Mouse (Mus musculus) cerebellum, adult 2 months (tissue): ENCODE results near the gene Pla2g3. TPM values are rescaled to one million over a fixed set of nuclear protein-coding genes. Genes with fewer than 3 reads are reported as not detected.

ENCODE experiments used
- DNase-seq, 2 experiments: peaks; one replicate each; pipeline ENCODE4 v3.0.0; 2021
- H3K27ac ChIP-seq: fragments of 200-500 bp; 2 replicates; pipeline ENCODE4 v1.5.1; 2012; ENCODE audit warnings: low read length, control low read depth, inconsistent platforms; ENCODE audit not compliant: insufficient read depth
- H3K27me3 ChIP-seq: fragments of 200-500 bp; 2 replicates; pipeline ENCODE4 v1.6.1; 2012; ENCODE audit warnings: inconsistent platforms, mild to moderate bottlenecking, low read length, moderate library complexity; ENCODE audit not compliant: control insufficient read depth, insufficient read depth
- H3K4me1 ChIP-seq: fragments of 200-500 bp; 2 replicates; pipeline ENCODE4 v1.6.1; 2011; ENCODE audit warnings: low read length; ENCODE audit not compliant: control insufficient read depth, insufficient read depth
- H3K4me3 ChIP-seq: fragments of 200-500 bp; replicated peaks from 2 replicates; pipeline ENCODE3; 2011; ENCODE audit warnings: mild to moderate bottlenecking, low read depth, low read length, control low read depth; ENCODE audit not compliant: insufficient read depth
- CTCF ChIP-seq: fragments of 200-500 bp; IDR thresholded peaks from 2 replicates; pipeline ENCODE4 v1.5.1; 2011; ENCODE audit warnings: low read depth, mild to moderate bottlenecking, control low read depth, low read length, moderate library complexity, borderline replicate concordance; ENCODE audit not compliant: insufficient read depth
- POLR2A ChIP-seq: fragments of 200-500 bp; IDR thresholded peaks from 2 replicates; pipeline ENCODE4 v1.6.1; 2011; ENCODE audit warnings: low read length, control low read depth, borderline replicate concordance; ENCODE audit not compliant: insufficient read depth
- WGBS: fragments of 180-500 bp; shearing (Covaris S2); methylation state at CpG from one replicate; pipeline ENCODE4 v1.1.7; 2018; 5-methylcytosine and 5-hydroxymethylcytosine counted together
- polyA plus RNA-seq: library from polyadenylated mRNA; depleted of rRNA; stranded (reverse); fragments of >200 nt; gene quantifications from 2 replicates; pipeline ENCODE4 v1.2.3, GENCODE M21; 2012

Gene Pla2g3
- polyA plus RNA-seq, 1 experiment = 4.0 TPM

- H3K4me3 ChIP-seq = no peak overlapping the region
- H3K4me1 ChIP-seq = no peaks in the 10 kb centered on the region
- no peaks in the 10 kb centered on the region for H3K27me3 ChIP-seq
- DNase-seq = no peak
- TF ChIP-seq POLR2A = no peak
- TF ChIP-seq CTCF = no peak
- WGBS = 72% methylated on average over 4 of the region's 4 CpGs
- no peak overlapping the region for H3K27ac ChIP-seq
These were observed 50.3 kb downstream of the Pla2g3 start for GRCm38 (mm10) chr11:3538341-3538740.

GRCm38 (mm10) chr11:3539111-3539825, 51.2 kb downstream of the Pla2g3 start:
- 3% methylated on average over 33 of the region's 33 CpGs for WGBS
- no peak for TF ChIP-seq CTCF
- peak; percentile 51; the same call in 1 of the 2 replicates for TF ChIP-seq POLR2A
- H3K27ac ChIP-seq = no peak overlapping the region

GRCm38 (mm10) chr11:3539826-3540196, 51.7 kb downstream of the Pla2g3 start:
- no peak overlapping the region for H3K27ac ChIP-seq
- WGBS = 78% methylated on average over 4 of the region's 4 CpGs
- H3K4me1 ChIP-seq = no peaks in the 10 kb centered on the region
- TF ChIP-seq POLR2A = no peak
- no peak for TF ChIP-seq CTCF
- no peak overlapping the region for H3K4me3 ChIP-seq
- no peaks in the 10 kb centered on the region for H3K27me3 ChIP-seq
- DNase-seq = no peak

More at GRCm38 (mm10) chr11:3539111-3539825, 51.2 kb downstream of the Pla2g3 start:
- Histone ChIP-seq H3K27me3 (no peaks in the 10 kb centered on the region), H3K4me3 (peak overlapping the region; percentile 67), H3K4me1 (no peaks in the 10 kb centered on the region)
- peak; percentile 86 to 94 for DNase-seq

GRCm38 (mm10) chr11:3540451-3541085, 52.5 kb downstream of the Pla2g3 start, which contains the start of gene Smtn:
Smtn (minus strand) TSS chr11:3540612.
- no peaks in the 10 kb centered on the region for H3K4me1 ChIP-seq
- H3K27ac ChIP-seq = no peak within 1 kb of the TSS
- H3K4me3 ChIP-seq = peak within 1 kb of the TSS; percentile 66
- no peaks in the 10 kb centered on the region for H3K27me3 ChIP-seq
- TF ChIP-seq CTCF = no peak
- no peak for TF ChIP-seq POLR2A
- no peak for DNase-seq
- 92% methylated on average over 23 of the region's 23 CpGs for WGBS

GRCm38 (mm10) chr11:3541932-3542331, 53.8 kb downstream of the Pla2g3 start:
- 64% methylated on average over 3 of the region's 3 CpGs for WGBS
- DNase-seq = no peak
- Histone ChIP-seq H3K27me3 (no peaks in the 10 kb centered on the region), H3K4me1 (no peaks in the 10 kb centered on the region), H3K27ac (no peak overlapping the region), H3K4me3 (no peak overlapping the region)
- TF ChIP-seq POLR2A (no peak), CTCF (no peak)

GRCm38 (mm10) chr11:3543001-3543400, 54.9 kb downstream of the Pla2g3 start:
- no peaks in the 10 kb centered on the region for H3K4me1 ChIP-seq
- no peak for DNase-seq
- no peak overlapping the region for H3K4me3 ChIP-seq
- H3K27me3 ChIP-seq = no peaks in the 10 kb centered on the region
- WGBS = 45% methylated on average over 5 of the region's 5 CpGs
- H3K27ac ChIP-seq = no peak overlapping the region
- TF ChIP-seq CTCF (no peak), POLR2A (no peak)

- 96% methylated on average over 5 of the region's 5 CpGs for whole genome bisulfite sequencing
- TF ChIP-seq POLR2A = no peak
- TF ChIP-seq CTCF = no peak
- H3K27me3 ChIP-seq = no peaks in the 10 kb centered on the region
- H3K27ac ChIP-seq = no peak overlapping the region
- H3K4me1 ChIP-seq = no peaks in the 10 kb centered on the region
- H3K4me3 ChIP-seq = no peak overlapping the region
- no peak for DNase-seq
These were observed 56.3 kb downstream of the Pla2g3 start for GRCm38 (mm10) chr11:3544409-3544808.

- no peaks in the 10 kb centered on the region for H3K27me3 ChIP-seq
- WGBS = 17% methylated on average over 9 of the region's 9 CpGs
- no peak for TF ChIP-seq POLR2A
- TF ChIP-seq CTCF = no peak
- H3K27ac ChIP-seq = no peak overlapping the region
- no peak for DNase-seq
- no peaks in the 10 kb centered on the region for H3K4me1 ChIP-seq
- no peak overlapping the region for H3K4me3 ChIP-seq
These were observed 57.6 kb downstream of the Pla2g3 start for GRCm38 (mm10) chr11:3545531-3546241.
